Mouse (Mus musculus) kidney, adult 11 months (tissue): Measurements from ENCODE around the gene Gm3685.
"Not testable (repeated sequence)": the region's sequence is repeated elsewhere in the genome, so short reads cannot be mapped to it uniquely, and the experiment has no call there.

ENCODE experiments used
- DNase-seq: peaks from one replicate; pipeline ENCODE4 v3.0.0; 2022

Gm3685 gene

GRCm38 (mm10) chr14:7044870-7045269 lies at the start of gene Gm3685:
Gene Gm3685 (minus strand): TSS chr14:7044970.
- not testable (repeated sequence) for DNase-seq

GRCm38 (mm10) chr14:7026781-7027749 lies 17.7 kb downstream of the Gm3685 start, which contains the start of gene Gm10406:
Gene Gm10406 (minus strand): TSS chr14:7027449.
- DNase-seq = peak; percentile 16

- DNase-seq = peak; percentile 2
Measured at GRCm38 (mm10) chr14:7026274-7026673, 18.5 kb downstream of the Gm3685 start.
